Mouse (Mus musculus) liver, embryonic 14.5 days (tissue): ENCODE data around the gene Tardbp. TPM values are rescaled to one million over a fixed set of nuclear protein-coding genes. Genes with fewer than 3 reads are reported as not detected.

Experiments
- ATAC-seq: fragments of 200-750 bp; cut with Nextera tagmentation; 2 replicates; pipeline ENCODE4 v1.8.0; 2017; ENCODE audit warnings: moderate number of reproducible peaks, mild to moderate bottlenecking, moderate library complexity; ENCODE audit not compliant: insufficient read depth
- DNase-seq, 3 experiments: peaks; one replicate each; pipeline ENCODE4 v3.0.0-alpha.2; 2012 to 2013; ENCODE audit warnings: low read depth in 3 of 3, low spot score in 3 of 3
- H3K27ac ChIP-seq: fragments of 300-500 bp; sonication (generic); 2 replicates; pipeline ENCODE4 v1.5.1; 2014; ENCODE audit warnings: moderate library complexity, mild to moderate bottlenecking, control low read depth, inconsistent platforms
- H3K27me3 ChIP-seq: fragments of 300-500 bp; sonication (generic); 2 replicates; pipeline ENCODE4 v1.6.1; 2014; ENCODE audit warnings: mild to moderate bottlenecking, low read length, moderate library complexity; ENCODE audit not compliant: control insufficient read depth, insufficient read depth
- H3K36me3 ChIP-seq: fragments of 300-500 bp; sonication (generic); replicated peaks from 2 replicates; pipeline ENCODE4 v1.6.1; 2014; ENCODE audit warnings: low read depth; ENCODE audit not compliant: control insufficient read depth, insufficient read depth
- H3K4me1 ChIP-seq, 2 experiments: fragments of 200-500 bp in 1 of 2; fragments of 300-500 bp in 1 of 2; sonication (generic) in 1 of 2; replicated peaks; 2 replicates each; pipeline ENCODE4 v1.6.1; 2012 to 2014; ENCODE audit warnings: antibody characterized with exemption in 1 of 2, inconsistent platforms in 1 of 2, low read length in 1 of 2; ENCODE audit not compliant: control insufficient read depth in 2 of 2, insufficient read depth in 2 of 2
- H3K4me2 ChIP-seq: fragments of 300-500 bp; sonication (generic); 2 replicates; pipeline ENCODE4 v1.6.1; 2014; ENCODE audit warnings: low read depth, mild to moderate bottlenecking, control low read depth, moderate library complexity
- H3K4me3 ChIP-seq, 2 experiments: fragments of 200-500 bp in 1 of 2; fragments of 300-500 bp in 1 of 2; sonication (generic) in 1 of 2; 2 replicates each; pipeline ENCODE4 v1.5.1; 2012 to 2014; ENCODE audit warnings: low read depth in 2 of 2, low read length in 2 of 2, mild to moderate bottlenecking in 2 of 2, control low read depth in 1 of 2, inconsistent platforms in 1 of 2, moderate library complexity in 1 of 2; ENCODE audit not compliant: insufficient read depth in 1 of 2
- H3K9ac ChIP-seq: fragments of 300-500 bp; sonication (generic); replicated peaks from 2 replicates; pipeline ENCODE4 v1.6.1; 2014; ENCODE audit warnings: mild to moderate bottlenecking, control low read depth, moderate library complexity
- H3K9me3 ChIP-seq: fragments of 300-500 bp; sonication (generic); 2 replicates; pipeline ENCODE4 v1.6.1; 2016; ENCODE audit warnings: low read length, mixed read lengths; ENCODE audit not compliant: control insufficient read depth
- CTCF ChIP-seq: IDR thresholded peaks from 2 replicates; pipeline ENCODE4 v1.5.1; 2016; ENCODE audit warnings: antibody characterized with exemption, low read depth, control low read depth
- EP300 ChIP-seq: IDR thresholded peaks from 2 replicates; pipeline ENCODE4 v1.6.1; 2016; ENCODE audit warnings: antibody characterized with exemption, low read depth
- WGBS: fragments of 180-500 bp; shearing (Covaris S2); extraction: QIAGEN DNeasy Blood & Tissue Kit; methylation state at CpG from one replicate; pipeline ENCODE4 v1.1.7; 2014; ENCODE audit not compliant: insufficient replicate concordance; 5-methylcytosine and 5-hydroxymethylcytosine counted together
- polyA plus RNA-seq, 2 experiments: library from polyadenylated mRNA; depleted of rRNA in 1 of 2; stranded (reverse) in 1 of 2; unstranded in 1 of 2; fragments of >200 nt; fragmentation: Nextera tagmentation in 1 of 2; extraction: Ambion mirVana in 1 of 2; gene quantifications; 2 replicates each; pipeline versions ENCODE4 v1.2.1 to v1.2.3; 2012 to 2014

Gene Tardbp
- polyA plus RNA-seq, 2 experiments: 80.3 to 260 TPM

DNA sequence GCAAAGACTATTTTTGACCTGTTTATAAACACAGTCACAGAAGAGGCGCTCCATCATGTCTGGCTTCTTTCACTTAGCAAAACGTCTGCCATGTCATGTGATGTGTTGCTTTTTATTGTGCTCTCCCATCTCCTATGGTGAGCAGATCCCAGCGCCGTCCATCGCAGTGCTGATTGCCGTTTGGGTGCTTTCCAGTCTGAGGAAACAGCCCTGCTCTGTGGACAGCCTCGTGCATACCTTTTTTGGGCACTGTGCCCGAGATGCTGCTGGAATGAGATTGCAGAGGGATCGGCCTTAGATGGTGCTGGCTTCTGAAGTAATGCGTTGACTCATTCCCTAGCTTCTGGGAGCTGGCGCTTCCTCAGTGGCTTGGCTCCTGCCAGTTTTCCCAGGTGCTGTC is 19.8 kb upstream of the Tardbp start:
- H3K36me3 ChIP-seq: no peaks in the 10 kb centered on the region
- no peaks in the 10 kb centered on the region for H3K27me3 ChIP-seq
- H3K4me2 ChIP-seq: no peak overlapping the region
- ATAC-seq (no peak), DNase-seq (no peak)
- TF ChIP-seq EP300 (no peak), CTCF (no peak)
- 0 out of 4 replicates have a peak, but pooled peaks cover 0 to 2% of the 10 kb centered on the region in 2 experiments for H3K4me1 ChIP-seq
- no peak overlapping the region for H3K9ac ChIP-seq
- 48% methylated on average over 11 of the region's 11 CpGs for WGBS
- no peak overlapping the region for H3K4me3 ChIP-seq
- H3K9me3 ChIP-seq: no peaks in the 10 kb centered on the region
- H3K27ac ChIP-seq: no peak overlapping the region

DNA sequence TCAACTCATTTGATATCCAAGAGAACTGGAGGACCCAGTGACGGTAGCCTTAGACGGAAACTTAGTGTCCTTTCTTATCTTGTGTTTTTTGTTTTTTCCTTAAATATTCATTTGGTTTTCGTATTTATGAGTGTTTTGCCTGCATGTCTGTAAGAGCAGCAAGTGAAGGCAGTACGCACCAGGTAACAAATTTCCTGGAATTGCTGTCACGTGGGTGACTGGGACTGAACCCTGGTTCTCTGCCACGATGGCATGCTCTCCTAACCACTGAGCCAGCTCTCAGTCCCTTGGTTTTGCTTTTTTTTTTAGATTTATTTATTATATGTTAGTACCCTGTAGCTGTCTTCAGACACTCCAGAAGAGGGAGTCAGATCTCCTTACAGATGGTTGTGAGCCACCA is 18.1 kb upstream of the Tardbp start:
- TF ChIP-seq EP300: no peak
- no peak for TF ChIP-seq CTCF
- Histone ChIP-seq H3K36me3 (no peaks in the 10 kb centered on the region), H3K9me3 (no peaks in the 10 kb centered on the region), H3K27ac (no peak overlapping the region), H3K4me2 (no peak overlapping the region), H3K4me1 (0 out of 4 replicates have a peak, but pooled peaks cover 0 to 2% of the 10 kb centered on the region in 2 experiments), H3K4me3 (no peak overlapping the region), H3K27me3 (no peaks in the 10 kb centered on the region), H3K9ac (no peak overlapping the region)
- 62% methylated on average over 6 of the region's 6 CpGs for WGBS
- ATAC-seq (no peak), DNase-seq (no peak)

- H3K36me3 ChIP-seq: no peaks in the 10 kb centered on the region
- ATAC-seq: 0 out of 2 replicates have a peak, but pooled peaks have one; percentile 18
- H3K4me3 ChIP-seq: no peak overlapping the region
- WGBS: 1% methylated on average over 9 of the region's 9 CpGs
- peak; percentile 31 to 40 (median 37) for DNase-seq
- peaks cover 0 to 5% of the 10 kb centered on the region in 2 experiments; a peak in 1 of 4 replicates for H3K4me1 ChIP-seq
- no peaks in the 10 kb centered on the region for H3K9me3 ChIP-seq
- no peak overlapping the region for H3K27ac ChIP-seq
- no peaks in the 10 kb centered on the region for H3K27me3 ChIP-seq
- TF ChIP-seq EP300 (no peak), CTCF (peak; percentile 92)
- no peak overlapping the region for H3K9ac ChIP-seq
- H3K4me2 ChIP-seq: peak overlapping the region; percentile 36
Measured at GRCm38 (mm10) chr4:148644157-148644511, 17.3 kb upstream of the Tardbp start.

- TF ChIP-seq EP300 (no peak), CTCF (no peak)
- no peak for ATAC-seq
- H3K4me3 ChIP-seq: no peak within 1 kb of the TSS
Measured at GRCm38 (mm10) chr4:148643291-148644156, 16.7 kb upstream of the Tardbp start, which contains the start of gene Gm572. TSS of gene Gm572 (plus strand) at chr4:148643317.

DNA sequence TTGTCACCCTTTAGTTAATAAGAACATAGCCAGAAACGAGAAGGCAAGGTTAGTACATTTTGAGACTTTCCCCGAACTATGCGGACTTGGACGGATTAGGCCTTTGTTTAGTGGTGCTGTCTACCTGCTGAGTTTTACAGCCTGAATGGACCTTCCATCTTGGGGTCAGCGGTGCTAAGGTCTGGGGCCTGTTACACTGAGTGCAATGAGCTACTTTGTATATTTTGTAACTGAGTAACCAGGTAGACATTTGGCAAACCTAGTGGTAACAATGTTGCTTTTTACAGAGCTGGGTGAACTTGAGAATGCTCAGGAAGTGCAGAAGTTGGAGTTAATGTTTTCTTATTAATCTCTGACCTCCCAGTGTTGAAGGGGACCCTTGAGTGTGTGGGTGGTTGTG is 14.3 kb upstream of the Tardbp start:
- Histone ChIP-seq H3K4me3 (no peak overlapping the region), H3K9me3 (no peaks in the 10 kb centered on the region), H3K4me1 (peaks cover 0 to 9% of the 10 kb centered on the region in 2 experiments; a peak in 2 of 4 replicates), H3K27ac (no peak overlapping the region), H3K9ac (no peak overlapping the region), H3K27me3 (no peaks in the 10 kb centered on the region), H3K4me2 (no peak overlapping the region), H3K36me3 (no peaks in the 10 kb centered on the region)
- no peak for DNase-seq
- TF ChIP-seq EP300 (no peak), CTCF (no peak)
- ATAC-seq: no peak
- 73% methylated on average over 5 of the region's 5 CpGs for WGBS

More at GRCm38 (mm10) chr4:148643291-148644156, 16.7 kb upstream of the Tardbp start, which contains the start of gene Gm572:
- Histone ChIP-seq H3K36me3 (no peaks in the 10 kb centered on the region), H3K27ac (no peak within 1 kb of the TSS), H3K9ac (no peak within 1 kb of the TSS), H3K4me2 (peak within 1 kb of the TSS; percentile 36), H3K9me3 (no peaks in the 10 kb centered on the region), H3K4me1 (peaks cover 0 to 5% of the 10 kb centered on the region in 2 experiments; a peak in 1 of 4 replicates), H3K27me3 (no peaks in the 10 kb centered on the region)
- WGBS: 37% methylated on average over 15 of the region's 15 CpGs
- no peak for DNase-seq
